Mouse (Mus musculus) liver, embryonic 11.5 days (tissue): ENCODE measurements at regions not wholly inside any gene's neighbourhood (a gene's known extent, or its start where the extent isn't known, plus 50 kb on each side); places are given as distances from the start of the nearest gene placed in this dataset.

ENCODE experiments used
- ATAC-seq: fragments of 200-750 bp; cut with Nextera tagmentation; replicated peaks from 2 replicates; pipeline ENCODE4 v1.8.0; 2017; ENCODE audit warnings: moderate number of reproducible peaks, mild to moderate bottlenecking, moderate TSS enrichment, moderate library complexity; ENCODE audit not compliant: low FRiP score
- DNase-seq: peaks from one replicate; pipeline ENCODE4 v3.0.0-alpha.2; 2017; ENCODE audit warnings: low spot score
- H3K27ac ChIP-seq: fragments of 300-500 bp; sonication (generic); 2 replicates; pipeline ENCODE4 v1.5.1; 2014; ENCODE audit warnings: mild to moderate bottlenecking, low read depth, low read length, control low read depth
- H3K27me3 ChIP-seq: fragments of 300-500 bp; sonication (generic); replicated peaks from 2 replicates; pipeline ENCODE4 v1.6.1; 2014; ENCODE audit warnings: low read length, mixed read lengths; ENCODE audit not compliant: control insufficient read depth, insufficient read depth
- H3K36me3 ChIP-seq: fragments of 300-500 bp; sonication (generic); 2 replicates; pipeline ENCODE4 v1.6.1; 2014; ENCODE audit warnings: mild to moderate bottlenecking, low read length, moderate library complexity, mixed read lengths; ENCODE audit not compliant: control insufficient read depth, insufficient read depth
- H3K4me1 ChIP-seq: fragments of 300-500 bp; sonication (generic); replicated peaks from 2 replicates; pipeline ENCODE4 v1.6.1; 2014; ENCODE audit warnings: low read length, mixed read lengths; ENCODE audit not compliant: control insufficient read depth, insufficient read depth
- H3K4me2 ChIP-seq: fragments of 300-500 bp; sonication (generic); 2 replicates; pipeline ENCODE4 v1.6.1; 2014; ENCODE audit warnings: mild to moderate bottlenecking, control low read depth, moderate library complexity
- H3K4me3 ChIP-seq: fragments of 300-500 bp; sonication (generic); 2 replicates; pipeline ENCODE4 v1.5.1; 2014; ENCODE audit warnings: low read depth, low read length, control low read depth
- H3K9ac ChIP-seq: fragments of 300-500 bp; sonication (generic); 2 replicates; pipeline ENCODE4 v1.6.1; 2014; ENCODE audit warnings: low read depth, low read length, control low read depth
- H3K9me3 ChIP-seq: fragments of 300-500 bp; sonication (generic); 2 replicates; pipeline ENCODE4 v1.6.1; 2016; ENCODE audit warnings: low read length, inconsistent platforms, mixed read lengths; ENCODE audit not compliant: control insufficient read depth
- WGBS: fragments of 180-500 bp; shearing (Covaris S2); extraction: QIAGEN DNeasy Blood & Tissue Kit; methylation state at CpG from one replicate; pipeline ENCODE4 v1.1.7; 2014; 5-methylcytosine and 5-hydroxymethylcytosine counted together

DNA sequence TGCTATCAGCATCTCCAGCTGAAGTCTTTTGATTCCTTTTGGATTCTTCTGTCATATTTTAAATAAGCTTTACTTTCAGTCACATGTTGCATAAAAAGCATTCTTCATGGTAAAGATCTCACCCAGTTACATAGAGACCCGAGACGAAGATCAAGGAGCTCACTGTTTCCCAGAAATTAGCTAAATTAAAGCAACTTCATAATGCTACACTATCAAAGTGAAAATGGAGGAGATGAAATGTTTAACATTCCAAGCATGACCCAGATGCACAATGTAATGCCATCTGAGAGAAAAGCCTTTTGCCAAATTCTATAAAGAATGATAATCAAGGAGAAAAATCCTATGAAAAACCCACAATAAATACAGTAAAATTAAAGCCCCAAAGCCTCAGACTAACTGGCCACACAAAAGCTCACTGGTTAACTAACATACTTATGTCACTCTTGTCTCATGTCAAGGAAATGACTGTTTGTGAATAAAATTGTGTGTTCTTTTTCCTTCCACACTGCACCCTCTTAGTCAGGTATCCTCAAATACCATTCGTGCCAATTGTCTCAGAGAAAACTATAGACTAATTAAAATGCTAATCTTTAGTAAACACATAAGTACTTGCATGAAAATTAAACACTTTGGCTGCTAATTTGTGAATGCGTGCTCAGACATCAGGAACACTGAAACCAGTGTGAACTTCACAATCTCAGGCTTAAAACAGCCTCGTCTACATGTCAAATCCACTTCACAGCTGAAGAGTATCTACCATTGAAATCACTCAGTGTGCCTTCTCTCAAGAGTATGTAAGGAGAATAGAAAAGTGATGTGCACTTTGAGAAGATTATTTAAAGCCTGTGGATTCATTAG is 215.7 kb downstream of the Tmem161b start:
- Histone ChIP-seq H3K9me3 (no peaks in the 10 kb centered on the region), H3K4me2 (no peak overlapping the region), H3K4me3 (no peak overlapping the region), H3K9ac (no peak overlapping the region), H3K27ac (no peak overlapping the region), H3K36me3 (no peaks in the 10 kb centered on the region), H3K27me3 (no peaks in the 10 kb centered on the region), H3K4me1 (no peaks in the 10 kb centered on the region)
- DNase-seq (no peak), ATAC-seq (no peak)
- WGBS: 69% methylated on average over 5 of the region's 5 CpGs

DNA sequence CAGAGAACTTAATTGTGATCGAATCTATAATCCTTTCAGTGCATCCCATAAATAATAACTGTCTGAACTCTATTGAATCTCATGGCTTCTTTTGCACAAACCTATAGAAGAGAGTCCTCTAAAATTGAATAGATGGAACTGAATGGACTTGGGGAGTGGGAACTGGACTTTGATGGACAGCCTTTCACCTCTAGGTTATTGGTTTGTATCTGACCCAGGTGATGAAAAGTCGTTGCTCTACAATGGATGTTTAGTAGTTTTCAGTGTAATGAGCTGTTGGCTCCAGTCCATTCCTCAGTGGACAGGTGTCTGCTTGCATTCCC is 216.3 kb downstream of the Tmem161b start:
- no peak for DNase-seq
- Histone ChIP-seq H3K36me3 (no peaks in the 10 kb centered on the region), H3K27me3 (no peaks in the 10 kb centered on the region), H3K4me1 (no peaks in the 10 kb centered on the region), H3K9me3 (no peaks in the 10 kb centered on the region), H3K27ac (no peak overlapping the region), H3K9ac (no peak overlapping the region), H3K4me3 (no peak overlapping the region), H3K4me2 (no peak overlapping the region)
- ATAC-seq: no peak
- WGBS: 75% methylated on average over 2 of the region's 2 CpGs

DNA sequence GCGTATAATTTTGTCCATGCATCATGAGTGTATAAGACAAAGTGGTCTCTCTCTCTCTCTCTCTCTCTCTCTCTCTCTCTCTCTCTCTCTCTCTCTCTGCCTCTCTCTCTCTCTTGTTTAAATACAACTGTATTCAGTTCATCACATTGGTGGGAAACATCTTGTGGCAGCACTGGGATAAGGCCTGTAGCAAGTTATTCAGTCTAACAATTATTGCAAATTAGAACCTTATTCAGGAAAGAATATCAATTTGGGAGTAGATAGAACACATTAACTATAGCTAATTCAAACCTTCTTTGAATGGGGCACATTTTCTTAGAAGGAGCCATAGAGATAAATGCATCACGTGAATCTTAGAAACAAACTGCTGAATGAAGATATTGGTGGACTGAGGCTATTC is 226.4 kb downstream of the Tmem161b start:
- WGBS: 81% methylated on average over 2 of the region's 2 CpGs
- no peak for ATAC-seq
- Histone ChIP-seq H3K9me3 (no peaks in the 10 kb centered on the region), H3K4me2 (no peak overlapping the region), H3K4me1 (no peaks in the 10 kb centered on the region), H3K36me3 (no peaks in the 10 kb centered on the region), H3K9ac (no peak overlapping the region), H3K4me3 (no peak overlapping the region), H3K27me3 (no peaks in the 10 kb centered on the region), H3K27ac (no peak overlapping the region)
- DNase-seq: no peak

DNA sequence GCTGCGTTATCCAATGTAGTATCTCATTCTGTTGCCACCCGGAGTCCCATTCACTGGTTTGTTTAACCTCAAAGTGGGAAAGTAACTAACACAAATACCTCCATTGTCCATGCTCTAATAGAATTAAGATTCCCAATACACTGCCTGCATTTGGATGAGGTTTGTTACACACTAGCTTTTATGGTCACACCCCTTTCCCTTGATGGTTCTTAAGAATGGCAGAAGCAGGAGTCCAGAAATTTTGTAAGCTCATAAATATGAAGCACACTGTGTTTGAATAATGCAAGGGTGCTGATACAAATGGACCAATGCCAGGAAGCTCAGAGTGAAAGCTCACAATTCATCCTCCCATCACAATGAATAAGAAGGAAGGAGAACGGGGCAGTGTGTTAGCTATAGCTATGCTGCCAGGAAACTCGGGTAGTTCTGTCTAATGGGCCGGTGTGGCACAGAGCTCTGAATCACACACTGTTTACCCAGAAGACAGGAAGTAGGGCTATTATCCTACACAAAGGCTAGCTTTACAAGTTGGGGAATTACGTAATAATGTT is 227.0 kb downstream of the Tmem161b start:
- Histone ChIP-seq H3K9ac (no peak overlapping the region), H3K27me3 (no peaks in the 10 kb centered on the region), H3K4me2 (no peak overlapping the region), H3K9me3 (no peaks in the 10 kb centered on the region), H3K27ac (no peak overlapping the region), H3K36me3 (no peaks in the 10 kb centered on the region), H3K4me3 (no peak overlapping the region), H3K4me1 (no peaks in the 10 kb centered on the region)
- ATAC-seq (no peak), DNase-seq (no peak)
- WGBS: 72% methylated on average over 6 of the region's 6 CpGs
